In the genomic region with DNA sequence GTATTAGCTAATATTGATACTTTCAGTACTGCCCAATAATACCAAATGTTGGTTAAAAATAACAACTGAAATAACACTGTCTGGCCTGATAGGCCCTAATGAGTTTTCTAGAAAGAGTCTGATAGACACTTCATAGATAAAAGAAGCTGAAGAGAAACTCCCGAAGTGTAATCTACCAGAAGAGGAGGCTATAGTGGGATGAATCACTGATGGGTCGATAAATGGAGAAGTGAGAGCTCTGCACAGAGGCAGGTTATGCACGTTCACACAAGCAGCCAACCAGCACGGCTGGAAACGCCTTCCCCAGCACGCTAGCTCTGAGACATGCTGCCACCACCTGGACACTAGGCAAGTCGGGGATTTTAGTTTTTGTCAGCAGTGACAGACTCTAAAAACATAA, we compare ENCODE assay signal across 7 mouse cellular contexts. TPM values are rescaled to one million over a fixed set of nuclear protein-coding genes. Genes with fewer than 3 reads are reported as not detected.
DNase-seq lines count a peak whose midpoint lies in the region; ATAC-seq and TF ChIP-seq lines count a peak whose summit lies in the region.

No protein-coding gene starts in this region.

- ATAC-seq in Patski = peak; percentile 11
- ATAC-seq in midbrain, embryonic 11.5 days (ENCODE audit: low FRiP score) = peak; percentile 31; the same call in 1 of the 2 replicates

- TF ChIP-seq CTCF in Patski (IDR thresholded peaks at IDR 0.05) = peak; percentile 74
- peak; percentile 64; the same call in 1 of the 2 replicates for TF ChIP-seq CTCF in small intestine, adult 2 months (IDR thresholded peaks at IDR 0.05; ENCODE audit: extremely low read depth, insufficient read length, insufficient replicate concordance, low read depth, low read length)

- POLR2A ChIA-PET in Patski (lab: Charles Lee) = no interaction called here

- H3K27ac ChIP-seq in midbrain, embryonic 11.5 days (ENCODE audit: low read depth, low read length) = no peak overlapping the region
- H3K27ac ChIP-seq in small intestine, adult 2 months (ENCODE audit: insufficient read depth, low read depth, low read length) = no peak overlapping the region

- H3K27me3 ChIP-seq in Patski = no peaks in the 10 kb centered on the region
- H3K27me3 ChIP-seq in midbrain, embryonic 11.5 days (ENCODE audit: control insufficient read depth, insufficient read depth, low read length) = no peaks in the 10 kb centered on the region
- H3K27me3 ChIP-seq in small intestine, adult 2 months (ENCODE audit: control insufficient read depth, insufficient read depth, low read length) = no peaks in the 10 kb centered on the region

- CTCF ChIA-PET in Patski (lab: Charles Lee) = interaction anchor here (0.9 to 2.3 kb wide), 5 partner anchors 27 to 716 kb away, joined by 3 to 9 read pairs (median 5); no protein-coding TSS in a partner anchor

- WGBS in midbrain, embryonic 11.5 days = 7% methylated on average over 7 of the region's 7 CpGs
- WGBS in small intestine, adult 2 months = 2% methylated on average over 7 of the region's 7 CpGs

- H3K36me3 ChIP-seq in midbrain, embryonic 11.5 days (ENCODE audit: control insufficient read depth, insufficient read depth, low read length) = no peaks in the 10 kb centered on the region
- H3K36me3 ChIP-seq in small intestine, adult 2 months (ENCODE audit: control insufficient read depth, insufficient read depth, low read length) = no peaks in the 10 kb centered on the region

- no peak overlapping the region for H3K4me2 ChIP-seq in midbrain, embryonic 11.5 days

- no peak overlapping the region for H3K9ac ChIP-seq in midbrain, embryonic 11.5 days (ENCODE audit: low read length)

- peaks cover 24% of the 10 kb centered on the region for H3K4me1 ChIP-seq in midbrain, embryonic 11.5 days (ENCODE audit: control insufficient read depth, insufficient read depth, low read length)
- H3K4me1 ChIP-seq in small intestine, adult 2 months (ENCODE audit: control insufficient read depth, insufficient read depth, insufficient read length, low read length) = peaks cover 4% of the 10 kb centered on the region

- in situ Hi-C loops in Patski (cut with MboI; ENCODE audit: low pct_unique_long_range_greater_than_20kb) = loop anchor here (5.0 to 10.0 kb wide), 3 partner anchors 149 to 717 kb away; no protein-coding TSS in a partner anchor

- no peak for TF ChIP-seq POLR2A in small intestine, adult 2 months (IDR thresholded peaks at IDR 0.05; ENCODE audit: low read depth, low read length)

- no peaks in the 10 kb centered on the region for H3K9me3 ChIP-seq in midbrain, embryonic 11.5 days (ENCODE audit: control insufficient read depth, low read length)

- H3K4me3 ChIP-seq in midbrain, embryonic 11.5 days (ENCODE audit: low read depth, low read length) = no peak overlapping the region
- H3K4me3 ChIP-seq in small intestine, adult 2 months (ENCODE audit: low read depth, low read length) = no peak overlapping the region

- DNase-seq in Patski (ENCODE audit: low read depth, low spot score) = peak; percentile 27
- DNase-seq in cerebellum, adult 11-12 months = peak; percentile 52
- DNase-seq in frontal cortex, adult 2 months (ENCODE audit: extremely low spot score in 1 of 2, low spot score in 1 of 2) = peak; percentile 55 to 81
- peak; percentile 74 for DNase-seq in induced T-regulatory cell, adult 2 months (ENCODE audit: low read depth)
- DNase-seq in left cerebral cortex, adult 8-10 months (ENCODE audit: low spot score in 2 of 2) = peak; percentile 36 to 66
- DNase-seq in midbrain, embryonic 11.5 days (ENCODE audit: low spot score, missing footprints) = peak; percentile 88

RNA-seq across cellular contexts. Expression of gene Smim15, which starts 2.9 kb away (rescaled TPM):
- polyA plus RNA-seq in Patski (2021) = 69.3 TPM
- polyA plus RNA-seq in frontal cortex, adult 2 months (2012; rRNA removed) = 42.2 and 49.2 TPM in 2 replicates
- total RNA-seq in left cerebral cortex, adult 8-10 months (2022) = 10 to 100 TPM; 39.2 to 48.6 (median 45.1) TPM
- polyA plus RNA-seq in midbrain, embryonic 11.5 days (2014; fragmentation: Nextera tagmentation; extraction: Ambion mirVana) = 72.9 and 76.9 TPM in 2 replicates
- polyA plus RNA-seq in small intestine, adult 2 months (2012; rRNA removed) = 1.7 and 3.3 TPM in 2 replicates

Comparison
In these comparisons a context has a peak if more than half of its experiments do, and no peak if none do; other contexts are left out.
1. DNase-seq: peak in every context shown above with its lines; median percentile 88 in midbrain, embryonic 11.5 days; 74 in induced T-regulatory cell, adult 2 months; 68 in frontal cortex, adult 2 months; 52 in cerebellum, adult 11-12 months; 51 in left cerebral cortex, adult 8-10 months; 27 in Patski.
2. RNA of gene Smim15, which starts 2.9 kb away (polyA plus RNA-seq): 72.9 to 76.9 TPM in midbrain, embryonic 11.5 days, 69.3 TPM in Patski (single experiment) and 42.2 to 49.2 TPM in frontal cortex, adult 2 months; 1.7 to 3.3 TPM in small intestine, adult 2 months; every median in the first group is over 10 times any median in the second.